Mouse (Mus musculus) common myeloid progenitor, adult 5-6 weeks (primary cell): ENCODE measurements around the gene Slc43a3. TPM values are rescaled to one million over a fixed set of nuclear protein-coding genes. Genes with fewer than 3 reads are reported as not detected.

Source experiments
- ATAC-seq: replicated peaks from 2 replicates; pipeline ENCODE4 v1.8.0; 2016; ENCODE audit warnings: low read depth, mild to moderate bottlenecking, moderate TSS enrichment, inconsistent platforms; ENCODE audit not compliant: poor library complexity, severe bottlenecking
- total RNA-seq: library from RNA; stranded (forward); fragments of 200-1000, 187-1606 nt; gene quantifications from 2 replicates; pipeline ENCODE4 v1.2.3, GENCODE M21; 2017

The Slc43a3 gene
- total RNA-seq, 1 experiment from 2014 or later, result 105 TPM

DNA sequence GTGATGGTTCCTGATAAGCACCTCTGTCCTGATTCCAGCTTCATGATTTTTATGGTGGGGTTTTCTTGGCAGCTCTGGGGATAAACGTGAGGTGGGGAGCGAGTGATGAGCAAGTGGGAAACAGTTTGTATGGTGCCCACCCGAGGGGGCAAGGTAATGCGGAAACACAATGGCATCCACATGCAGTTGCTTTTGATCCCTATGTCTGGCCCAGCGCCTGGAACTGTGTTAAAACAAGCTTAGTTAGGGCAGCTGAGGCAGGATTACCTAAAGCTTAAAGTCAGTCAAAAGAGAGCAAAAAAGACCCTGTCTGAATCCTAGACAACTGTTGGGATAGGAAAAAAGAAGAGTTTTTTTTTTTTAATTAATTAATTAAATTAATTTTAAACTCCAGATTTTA, 1.3 kb upstream of the Slc43a3 start:
- no peak for ATAC-seq

GRCm38 (mm10) chr2:84937491-84938150, 1.2 kb downstream of the Slc43a3 start:
- ATAC-seq, result no peak

GRCm38 (mm10) chr2:84938249-84938946, 2.0 kb downstream of the Slc43a3 start:
- ATAC-seq, result peak; percentile 66

- ATAC-seq, result no peak
Observed at GRCm38 (mm10) chr2:84939306-84939705, 2.9 kb downstream of the Slc43a3 start.

DNA sequence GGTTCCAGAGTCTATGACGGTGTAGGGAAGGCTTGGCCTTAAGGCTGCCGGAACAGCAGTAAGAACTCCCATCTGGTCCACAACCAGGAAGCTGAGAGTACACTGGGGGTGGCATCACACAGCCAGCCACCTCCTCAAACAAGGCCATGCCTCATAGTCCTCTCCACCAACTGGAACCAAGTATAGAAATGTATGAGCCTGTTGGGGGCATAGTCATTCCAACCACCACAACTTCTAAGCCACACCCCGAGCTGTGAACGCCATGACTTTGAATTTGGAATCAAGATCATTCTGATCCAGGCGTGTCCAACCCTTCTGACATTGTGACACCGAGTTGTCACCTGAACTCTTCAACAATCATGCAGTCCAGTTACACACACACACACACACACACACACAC, 3.3 kb downstream of the Slc43a3 start:
- no peak for ATAC-seq

DNA sequence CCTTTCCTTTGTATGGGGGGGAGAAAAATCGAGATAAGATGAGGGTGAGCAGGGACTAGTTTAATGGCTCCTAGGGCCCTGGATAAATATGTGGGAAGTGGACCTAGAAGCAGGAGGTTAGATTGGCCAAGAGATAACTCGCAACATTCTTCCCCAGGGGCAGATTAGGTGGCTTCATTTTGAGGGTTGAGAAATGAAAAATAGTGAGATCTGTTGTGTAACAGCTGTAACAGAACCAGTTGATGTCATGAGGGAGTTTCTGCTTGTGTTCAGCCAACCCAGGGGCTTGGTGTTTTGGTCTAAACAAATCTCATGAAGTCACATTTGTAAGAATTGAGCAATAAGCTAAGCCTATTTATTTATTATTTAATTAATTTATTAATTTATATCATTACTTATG, 5.0 kb downstream of the Slc43a3 start:
- ATAC-seq, result no peak

GRCm38 (mm10) chr2:84941795-84942194, 5.4 kb downstream of the Slc43a3 start:
- ATAC-seq, result no peak

DNA sequence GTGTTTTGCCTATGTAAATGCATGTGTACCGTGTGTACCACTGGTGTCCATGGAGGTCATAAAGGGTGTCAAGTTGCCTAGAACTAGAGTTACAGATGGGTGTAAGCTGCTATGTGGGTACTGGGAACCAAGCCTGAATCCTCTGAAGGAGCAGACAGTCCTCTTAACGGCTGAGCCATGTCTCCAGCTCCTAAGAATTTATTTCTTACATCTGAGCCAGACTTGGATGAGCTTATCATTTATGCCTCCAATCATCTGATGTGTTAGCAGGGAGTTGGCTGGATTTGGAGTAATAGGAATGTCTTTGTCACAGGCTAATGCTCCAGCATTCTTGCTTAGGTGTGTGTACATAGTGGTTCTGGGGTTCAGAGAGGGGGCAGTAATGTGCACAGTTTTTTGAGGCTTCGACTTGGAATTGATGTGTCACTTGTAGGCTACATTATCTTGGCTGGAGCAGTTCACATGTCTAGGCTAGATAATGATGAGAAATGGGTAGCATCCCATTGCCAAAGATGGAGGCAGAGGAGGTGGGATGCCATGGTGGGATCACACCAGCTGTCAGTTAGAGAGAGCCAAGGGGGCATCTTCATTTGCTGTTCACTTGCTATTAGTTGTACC, 10.9 kb downstream of the Slc43a3 start:
- ATAC-seq, result no peak

- ATAC-seq, result no peak
Observed at GRCm38 (mm10) chr2:84948252-84948651, 11.9 kb downstream of the Slc43a3 start.

DNA sequence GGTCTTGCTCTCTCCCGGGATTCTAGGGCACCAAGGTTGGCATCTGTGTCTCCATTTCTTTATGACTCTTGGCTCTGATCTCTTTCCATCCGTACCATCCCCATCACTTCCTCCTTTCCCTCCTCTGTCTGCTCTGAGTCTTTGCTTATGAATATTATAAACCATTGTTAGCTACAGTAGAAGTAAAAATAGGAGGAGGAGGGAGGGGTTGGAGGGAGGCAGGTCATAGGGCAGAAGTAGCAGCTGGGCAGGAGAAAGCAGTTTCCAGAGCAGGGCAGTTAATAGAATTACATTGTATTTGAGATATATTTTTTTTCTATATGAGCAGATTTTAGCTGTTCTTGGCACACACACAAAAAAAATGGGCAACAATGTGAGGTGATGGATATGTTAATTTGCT, 12.3 kb downstream of the Slc43a3 start:
- no peak for ATAC-seq

DNA sequence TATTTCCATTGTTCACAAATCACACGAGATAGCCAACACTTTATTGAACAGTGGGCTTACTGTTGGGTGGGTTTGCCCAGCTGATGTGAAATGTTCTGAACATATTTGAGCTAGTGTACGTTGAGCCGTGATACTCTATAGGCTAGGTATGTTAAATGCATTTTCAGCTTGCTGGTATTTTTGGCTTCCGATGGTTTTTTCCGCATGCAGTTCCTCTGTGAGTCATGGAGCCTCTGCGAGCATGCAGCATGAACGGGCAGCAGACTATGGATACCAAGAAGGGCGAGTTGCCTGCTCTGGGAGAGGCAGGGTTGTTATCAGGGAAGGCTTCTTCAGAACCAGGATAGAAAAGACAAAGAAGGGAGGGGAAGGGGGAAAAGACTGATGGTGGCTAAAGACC, 14.6 kb downstream of the Slc43a3 start:
- no peak for ATAC-seq

GRCm38 (mm10) chr2:84952251-84952650, 15.9 kb downstream of the Slc43a3 start:
- ATAC-seq, result no peak

GRCm38 (mm10) chr2:84952693-84953092, 16.3 kb downstream of the Slc43a3 start:
- ATAC-seq, result no peak

GRCm38 (mm10) chr2:84955435-84955834, 19.1 kb downstream of the Slc43a3 start:
- ATAC-seq, result no peak

DNA sequence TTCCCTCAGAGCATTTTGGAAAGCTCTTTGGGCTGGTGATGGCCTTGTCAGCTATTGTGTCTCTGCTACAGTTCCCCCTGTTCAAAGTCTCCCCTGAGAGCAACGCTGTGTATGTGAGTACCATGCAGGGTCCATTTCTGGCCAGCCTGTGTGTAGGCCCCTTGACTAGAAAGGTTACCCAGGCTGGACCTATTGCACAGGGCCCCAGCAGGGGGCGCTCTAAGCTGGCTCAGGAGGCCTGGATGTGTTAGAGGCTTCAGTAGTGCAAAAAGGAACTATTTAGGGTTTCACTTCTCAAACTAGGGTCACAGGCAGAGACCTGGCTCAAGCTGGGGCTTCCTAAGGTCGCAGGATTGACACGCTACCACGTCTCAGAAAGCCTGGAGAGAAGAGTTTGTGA, 19.9 kb downstream of the Slc43a3 start:
- ATAC-seq, result peak; percentile 91

GRCm38 (mm10) chr2:84958588-84959264, 22.3 kb downstream of the Slc43a3 start:
- ATAC-seq, result no peak

- no peak for ATAC-seq
Observed at GRCm38 (mm10) chr2:84961300-84961699, 24.9 kb downstream of the Slc43a3 start.

- no peak for ATAC-seq
Observed at GRCm38 (mm10) chr2:84961901-84962300, 25.5 kb downstream of the Slc43a3 start.

DNA sequence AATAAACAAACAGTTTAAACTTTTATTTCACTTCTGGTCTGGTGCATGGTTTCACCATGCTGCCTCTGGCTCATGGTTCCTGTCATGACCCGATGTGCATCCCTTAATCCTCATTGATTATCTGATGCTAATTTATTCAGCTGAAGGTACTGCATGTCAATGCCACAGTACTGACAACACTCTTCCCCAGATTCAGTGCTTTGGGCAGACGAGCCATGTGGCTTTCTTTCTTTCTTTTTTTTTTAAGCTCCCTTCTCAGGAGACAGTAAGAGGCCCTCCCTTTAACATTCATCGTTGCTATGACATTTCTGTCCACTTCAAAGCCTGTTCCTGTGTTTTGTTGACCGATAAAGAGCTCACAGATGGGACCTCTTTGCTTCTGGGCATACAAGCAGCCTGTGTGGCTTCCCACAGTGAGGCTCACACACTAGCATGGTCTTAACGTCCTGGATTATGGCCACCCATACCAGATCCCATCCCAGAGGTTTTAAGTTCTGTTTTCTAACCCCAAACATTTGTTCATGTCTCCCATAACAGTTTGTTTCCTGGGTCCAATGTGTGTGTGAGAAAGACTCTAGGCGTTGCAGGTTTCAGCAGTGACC, 26.6 kb downstream of the Slc43a3 start:
- no peak for ATAC-seq

DNA sequence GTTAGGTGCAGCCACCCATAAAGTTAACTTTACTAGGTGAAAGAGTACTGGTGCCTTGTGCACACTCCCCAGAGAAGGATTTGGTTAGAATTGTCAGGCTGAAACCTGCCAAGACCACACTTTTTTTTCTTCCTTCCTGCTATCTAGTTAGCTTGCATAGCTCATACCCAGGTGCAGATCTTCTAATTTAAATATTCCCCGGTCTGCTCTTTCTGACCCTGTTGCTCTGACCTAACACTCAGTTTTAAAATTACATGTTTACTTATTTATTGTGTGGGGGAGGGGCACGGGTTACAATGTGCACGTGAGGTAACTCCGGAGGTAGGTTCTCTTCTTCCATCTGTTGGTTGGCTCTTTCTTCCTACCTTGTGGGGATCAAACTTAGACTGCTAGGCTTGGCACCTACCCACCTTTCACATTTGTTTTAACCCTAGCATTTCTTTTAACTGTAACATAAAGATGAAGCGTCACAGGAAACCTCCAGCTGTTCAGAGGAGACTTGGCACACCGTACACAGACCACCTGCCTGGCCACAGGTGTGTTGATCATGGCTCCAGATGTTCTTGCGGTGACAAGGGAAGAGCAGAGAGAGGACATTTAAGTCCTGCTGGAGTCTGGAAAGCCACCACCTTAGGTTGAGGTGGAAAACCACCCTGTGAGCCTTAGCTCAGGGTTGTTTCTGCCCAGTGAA, 27.9 kb downstream of the Slc43a3 start:
- ATAC-seq, result no peak
